Mouse (Mus musculus): Measurements from ENCODE around the gene Olfm2. TPM values are rescaled to one million over a fixed set of nuclear protein-coding genes. Genes with fewer than 3 reads are reported as not detected.
A peak's percentile ranks its signal among the peaks of the same experiment; 100 is the strongest.

Gene Olfm2
- polyA plus RNA-seq, 1 experiment from 2014 or later = 1.1 TPM

DNA sequence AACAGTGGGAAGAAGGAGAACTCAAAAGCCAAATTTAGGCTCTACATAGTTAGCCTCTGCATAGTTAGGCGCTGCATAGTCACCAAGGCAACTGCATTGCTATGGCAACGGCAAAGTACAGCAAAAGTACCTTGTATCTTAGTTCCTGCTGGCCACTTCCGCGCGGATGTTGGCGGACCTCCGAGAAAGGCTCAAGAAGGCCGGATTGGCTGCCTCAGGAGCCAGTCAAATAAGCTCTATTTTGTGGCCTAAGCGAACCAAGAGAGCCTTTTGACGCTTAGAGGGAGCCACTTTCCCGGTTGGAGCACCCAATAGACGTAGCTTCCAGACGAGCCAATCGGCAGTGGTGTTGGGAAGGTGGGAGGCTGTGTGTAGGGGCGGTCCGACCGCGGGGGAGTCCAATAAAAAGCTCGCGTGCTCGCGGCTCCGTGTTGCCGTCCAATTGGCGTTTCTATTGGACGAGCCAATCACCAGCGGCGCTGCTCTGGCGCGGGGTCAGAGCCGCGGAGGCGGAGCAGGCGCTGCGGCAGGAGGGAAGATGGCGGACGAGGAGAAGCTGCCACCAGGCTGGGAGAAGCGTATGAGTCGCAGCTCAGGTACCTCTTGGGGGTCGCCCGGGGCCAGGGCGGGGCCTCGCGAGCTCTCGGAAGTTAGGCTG, 94.4 kb downstream of the Olfm2 start, which contains the start of gene Pin1:
Gene Pin1, plus strand, starts transcription at position 494 of the 658 bp plus-strand sequence.
- Histone ChIP-seq H3K36me3 (peaks cover 45% of the 10 kb centered on the region), H3K9me3 (replicated peaks) (no peaks in the 10 kb centered on the region), H3K27me3 (replicated peaks) (no peaks in the 10 kb centered on the region), H3K4me1 (replicated peaks) (peaks cover 21% of the 10 kb centered on the region), H3K4me2 (peak within 1 kb of the TSS; percentile 86), H3K27ac (ENCODE audit: poor library complexity, severe bottlenecking) (no peak within 1 kb of the TSS), H3K9ac (peak within 1 kb of the TSS; percentile 93), H3K4me3 (peak within 1 kb of the TSS; percentile 92)
- WGBS = under 1% methylated on average over 45 of the region's 45 CpGs
- ATAC-seq (ENCODE audit: insufficient number of reproducible peaks, low FRiP score) = peak; percentile 99

DNA sequence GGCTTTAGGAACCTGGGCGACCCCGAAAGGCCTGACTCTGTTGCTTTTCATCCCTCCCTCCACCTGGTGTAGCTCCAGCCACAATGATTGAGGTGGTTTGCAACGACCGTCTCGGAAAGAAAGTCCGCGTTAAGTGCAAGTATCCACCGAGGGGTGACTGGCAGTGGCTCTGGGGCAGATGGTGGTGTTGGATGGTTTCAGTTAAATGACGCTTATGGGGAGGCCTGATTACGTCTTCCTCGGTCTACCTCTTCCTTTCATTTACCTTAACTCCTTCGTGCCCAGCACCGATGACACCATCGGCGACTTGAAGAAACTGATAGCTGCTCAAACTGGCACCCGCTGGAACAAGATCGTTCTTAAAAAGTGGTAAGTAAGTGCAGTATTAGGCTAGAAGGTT, 101.0 kb downstream of the Olfm2 start:
- no peak for ATAC-seq (ENCODE audit: insufficient number of reproducible peaks, low FRiP score)
- WGBS = 2% methylated on average over 17 of the region's 17 CpGs
- Histone ChIP-seq H3K27ac (ENCODE audit: poor library complexity, severe bottlenecking) (peak overlapping the region; percentile 69), H3K4me3 (peak overlapping the region; percentile 96), H3K36me3 (peaks cover 26% of the 10 kb centered on the region), H3K4me1 (replicated peaks) (peaks cover 30% of the 10 kb centered on the region), H3K9ac (peak overlapping the region; percentile 85), H3K9me3 (replicated peaks) (no peaks in the 10 kb centered on the region), H3K27me3 (replicated peaks) (no peaks in the 10 kb centered on the region), H3K4me2 (peak overlapping the region; percentile 98)

DNA sequence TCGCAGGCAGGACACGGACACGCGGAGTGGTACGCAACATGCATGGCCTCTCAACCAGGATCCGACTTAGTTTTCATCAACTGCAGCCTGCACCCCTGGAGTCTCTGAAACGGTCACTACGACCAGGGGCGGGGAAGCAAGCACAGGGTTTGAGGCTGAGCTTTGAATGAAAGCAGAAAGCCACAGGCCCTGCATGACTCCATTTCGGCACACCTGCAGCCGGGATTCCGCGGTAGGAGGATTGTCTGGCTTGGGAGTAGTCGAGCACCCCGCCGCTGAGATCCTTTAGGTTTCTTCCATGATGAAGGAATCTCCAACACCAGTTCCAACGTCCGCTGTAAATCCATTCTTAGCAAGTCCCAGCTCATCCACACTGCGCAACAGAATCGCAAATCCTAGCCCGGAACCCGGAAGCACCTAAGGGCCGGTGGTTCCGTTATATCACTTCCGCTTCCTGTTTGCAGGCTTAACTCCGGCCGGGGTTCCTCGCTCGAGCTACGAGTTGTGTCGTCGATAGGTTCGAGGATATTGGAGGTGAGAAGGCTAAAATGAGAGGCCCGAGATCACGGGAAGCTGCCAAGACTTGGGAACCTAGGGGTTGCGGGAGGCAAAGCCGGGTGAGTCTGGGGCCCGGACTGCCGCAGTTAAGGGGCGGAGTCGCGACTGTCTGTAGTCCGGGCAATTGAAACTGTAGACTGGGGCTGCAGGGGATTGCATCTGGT, 101.6 kb downstream of the Olfm2 start, which contains the start of gene Fbxl12:
Gene Fbxl12, minus strand, starts transcription at position 408 of the 722 bp plus-strand sequence.
- Histone ChIP-seq H3K9me3 (replicated peaks) (no peaks in the 10 kb centered on the region), H3K9ac (peak within 1 kb of the TSS; percentile 85), H3K27me3 (replicated peaks) (no peaks in the 10 kb centered on the region), H3K4me2 (peak within 1 kb of the TSS; percentile 98), H3K27ac (ENCODE audit: poor library complexity, severe bottlenecking) (peak within 1 kb of the TSS; percentile 94), H3K36me3 (peaks cover 26% of the 10 kb centered on the region), H3K4me1 (replicated peaks) (peaks cover 32% of the 10 kb centered on the region), H3K4me3 (peak within 1 kb of the TSS; percentile 96)
- no peak for ATAC-seq (ENCODE audit: insufficient number of reproducible peaks, low FRiP score)
- under 1% methylated on average over 43 of the region's 43 CpGs for WGBS

DNA sequence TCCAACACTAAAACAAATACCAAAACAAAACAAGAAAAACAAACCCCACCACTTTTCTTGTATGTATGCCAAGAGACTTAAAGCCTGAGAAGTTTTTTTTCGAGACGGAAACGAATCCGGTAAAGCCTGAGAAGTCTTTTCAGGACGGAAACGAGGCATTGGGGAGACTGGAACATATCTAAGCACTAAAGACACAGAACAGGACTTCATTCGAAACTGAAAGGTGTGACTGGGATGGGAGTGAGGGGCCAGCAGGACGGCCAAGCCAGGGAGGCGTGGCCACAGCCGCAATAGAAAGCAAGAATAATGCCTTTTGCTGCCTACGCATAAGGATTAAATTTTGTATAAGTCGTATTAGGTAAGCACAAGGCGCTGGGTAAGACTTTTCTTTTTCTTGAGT, 102.4 kb downstream of the Olfm2 start:
- Histone ChIP-seq H3K9me3 (replicated peaks) (no peaks in the 10 kb centered on the region), H3K4me3 (peak overlapping the region; percentile 96), H3K4me2 (peak overlapping the region; percentile 98), H3K9ac (peak overlapping the region; percentile 85), H3K36me3 (peaks cover 27% of the 10 kb centered on the region), H3K27ac (ENCODE audit: poor library complexity, severe bottlenecking) (peak overlapping the region; percentile 94), H3K27me3 (replicated peaks) (no peaks in the 10 kb centered on the region), H3K4me1 (replicated peaks) (peaks cover 32% of the 10 kb centered on the region)
- 7% methylated on average over 13 of the region's 13 CpGs for WGBS
- no peak for ATAC-seq (ENCODE audit: insufficient number of reproducible peaks, low FRiP score)

GRCm38 (mm10) chr9:20642896-20643466, 103.2 kb downstream of the Olfm2 start:
- H3K27me3 ChIP-seq (replicated peaks) = no peaks in the 10 kb centered on the region
- H3K27ac ChIP-seq (ENCODE audit: poor library complexity, severe bottlenecking) = peak overlapping the region; percentile 94
- under 1% methylated on average over 30 of the region's 30 CpGs for WGBS
- H3K9ac ChIP-seq = peak overlapping the region; percentile 85
- H3K4me2 ChIP-seq = peak overlapping the region; percentile 98
- no peaks in the 10 kb centered on the region for H3K9me3 ChIP-seq (replicated peaks)
- peak; percentile 85 for ATAC-seq (ENCODE audit: insufficient number of reproducible peaks, low FRiP score)
- H3K4me3 ChIP-seq = peak overlapping the region; percentile 96
- H3K36me3 ChIP-seq = peaks cover 27% of the 10 kb centered on the region
- peaks cover 38% of the 10 kb centered on the region for H3K4me1 ChIP-seq (replicated peaks)

DNA sequence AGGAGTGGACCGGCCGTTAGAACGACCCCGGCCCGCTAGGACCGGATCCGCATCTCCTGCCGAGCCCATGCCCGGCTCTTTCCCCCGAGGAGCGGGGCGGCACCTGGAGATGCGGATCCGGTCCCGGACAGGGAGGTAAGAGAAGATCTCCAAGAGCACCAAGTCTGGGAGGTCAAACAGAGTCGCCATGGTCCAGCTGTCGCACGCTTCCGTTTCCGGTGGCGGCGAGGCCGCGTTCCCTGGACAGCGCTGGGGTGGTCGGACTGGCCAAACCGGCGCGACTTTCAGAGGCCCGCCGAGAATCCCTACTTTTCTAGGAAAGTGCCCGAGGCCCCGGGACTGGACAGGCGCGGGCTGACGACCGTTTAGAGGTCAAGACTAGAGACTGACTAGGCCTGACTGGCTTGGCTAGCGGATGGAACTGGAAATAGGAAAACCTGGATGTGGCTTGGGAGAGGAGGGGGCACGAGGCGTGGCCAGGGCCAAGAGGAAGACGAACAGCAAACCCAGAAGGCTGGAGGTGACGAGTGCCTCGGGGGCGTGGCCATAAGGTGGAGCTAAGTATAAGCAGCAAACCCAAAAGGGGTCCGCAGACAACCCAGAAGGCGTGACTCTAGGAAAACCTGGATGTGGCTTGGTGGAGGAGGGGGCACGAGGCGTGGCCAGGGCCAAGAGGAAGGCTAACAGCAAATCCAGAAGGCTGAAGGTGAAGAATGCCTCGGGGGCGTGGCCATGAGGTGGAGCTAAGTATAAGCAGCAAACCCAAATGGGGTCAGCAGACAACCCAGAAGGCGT, 103.9 kb downstream of the Olfm2 start, which contains the start of gene Ubl5:
Gene Ubl5, plus strand, starts transcription at position 778 of the 795 bp plus-strand sequence.
- WGBS = under 1% methylated on average over 51 of the region's 51 CpGs

GRCm38 (mm10) chr9:20641501-20641900, 104.6 kb downstream of the Olfm2 start:
- H3K4me2 ChIP-seq = peak overlapping the region; percentile 98
- peak overlapping the region; percentile 96 for H3K9ac ChIP-seq
- H3K4me3 ChIP-seq = peak overlapping the region; percentile 96
- 11% methylated on average over 6 of the region's 6 CpGs for WGBS
- H3K36me3 ChIP-seq = peaks cover 33% of the 10 kb centered on the region
- H3K27me3 ChIP-seq (replicated peaks) = no peaks in the 10 kb centered on the region
- peak overlapping the region; percentile 93 for H3K27ac ChIP-seq (ENCODE audit: poor library complexity, severe bottlenecking)
- H3K4me1 ChIP-seq (replicated peaks) = peaks cover 38% of the 10 kb centered on the region
- no peaks in the 10 kb centered on the region for H3K9me3 ChIP-seq (replicated peaks)
- ATAC-seq (ENCODE audit: insufficient number of reproducible peaks, low FRiP score) = no peak

More for the DNA sequence above, 103.9 kb downstream of the Olfm2 start, which contains the start of gene Ubl5:
- peak within 1 kb of the TSS; percentile 96 for H3K9ac ChIP-seq
- peak within 1 kb of the TSS; percentile 96 for H3K4me3 ChIP-seq
- H3K27me3 ChIP-seq (replicated peaks) = no peaks in the 10 kb centered on the region
- peaks cover 38% of the 10 kb centered on the region for H3K4me1 ChIP-seq (replicated peaks)
- H3K27ac ChIP-seq (ENCODE audit: poor library complexity, severe bottlenecking) = peak within 1 kb of the TSS; percentile 94
- peak; percentile 92 for ATAC-seq (ENCODE audit: insufficient number of reproducible peaks, low FRiP score)
- H3K36me3 ChIP-seq = peaks cover 31% of the 10 kb centered on the region
- peak within 1 kb of the TSS; percentile 98 for H3K4me2 ChIP-seq
- H3K9me3 ChIP-seq (replicated peaks) = no peaks in the 10 kb centered on the region

- H3K4me1 ChIP-seq (replicated peaks) = peaks cover 30% of the 10 kb centered on the region
- WGBS = 87% methylated on average over 4 of the region's 4 CpGs
- no peak overlapping the region for H3K9ac ChIP-seq
- H3K27me3 ChIP-seq (replicated peaks) = no peaks in the 10 kb centered on the region
- H3K4me2 ChIP-seq = no peak overlapping the region
- no peaks in the 10 kb centered on the region for H3K9me3 ChIP-seq (replicated peaks)
- peaks cover 32% of the 10 kb centered on the region for H3K36me3 ChIP-seq
- ATAC-seq (ENCODE audit: insufficient number of reproducible peaks, low FRiP score) = no peak
- no peak overlapping the region for H3K27ac ChIP-seq (ENCODE audit: poor library complexity, severe bottlenecking)
- no peak overlapping the region for H3K4me3 ChIP-seq
Observed at GRCm38 (mm10) chr9:20639486-20639885, 106.7 kb downstream of the Olfm2 start.

- ATAC-seq (ENCODE audit: insufficient number of reproducible peaks, low FRiP score) = no peak
- Histone ChIP-seq H3K27me3 (replicated peaks) (no peaks in the 10 kb centered on the region), H3K9ac (no peak overlapping the region; the same call in 1 of the 2 replicates), H3K4me3 (no peak overlapping the region), H3K9me3 (replicated peaks) (no peaks in the 10 kb centered on the region), H3K27ac (ENCODE audit: poor library complexity, severe bottlenecking) (no peak overlapping the region), H3K4me1 (replicated peaks) (peaks cover 26% of the 10 kb centered on the region), H3K36me3 (peaks cover 32% of the 10 kb centered on the region), H3K4me2 (no peak overlapping the region)
- 90% methylated on average over 19 of the region's 19 CpGs for WGBS
Observed at GRCm38 (mm10) chr9:20638552-20638951, 107.6 kb downstream of the Olfm2 start.

GRCm38 (mm10) chr9:20636790-20637189, 109.4 kb downstream of the Olfm2 start:
- Histone ChIP-seq H3K4me2 (no peak overlapping the region), H3K4me1 (replicated peaks) (peaks cover 22% of the 10 kb centered on the region), H3K27ac (ENCODE audit: poor library complexity, severe bottlenecking) (no peak overlapping the region), H3K9me3 (replicated peaks) (no peaks in the 10 kb centered on the region), H3K27me3 (replicated peaks) (no peaks in the 10 kb centered on the region), H3K36me3 (peaks cover 32% of the 10 kb centered on the region), H3K4me3 (no peak overlapping the region), H3K9ac (no peak overlapping the region)
- no peak for ATAC-seq (ENCODE audit: insufficient number of reproducible peaks, low FRiP score)
- WGBS = 73% methylated on average over 2 of the region's 2 CpGs

All from heart, embryonic 12.5 days (tissue).